ENCODE assay signal across 13 mouse cellular contexts in the genomic region with DNA sequence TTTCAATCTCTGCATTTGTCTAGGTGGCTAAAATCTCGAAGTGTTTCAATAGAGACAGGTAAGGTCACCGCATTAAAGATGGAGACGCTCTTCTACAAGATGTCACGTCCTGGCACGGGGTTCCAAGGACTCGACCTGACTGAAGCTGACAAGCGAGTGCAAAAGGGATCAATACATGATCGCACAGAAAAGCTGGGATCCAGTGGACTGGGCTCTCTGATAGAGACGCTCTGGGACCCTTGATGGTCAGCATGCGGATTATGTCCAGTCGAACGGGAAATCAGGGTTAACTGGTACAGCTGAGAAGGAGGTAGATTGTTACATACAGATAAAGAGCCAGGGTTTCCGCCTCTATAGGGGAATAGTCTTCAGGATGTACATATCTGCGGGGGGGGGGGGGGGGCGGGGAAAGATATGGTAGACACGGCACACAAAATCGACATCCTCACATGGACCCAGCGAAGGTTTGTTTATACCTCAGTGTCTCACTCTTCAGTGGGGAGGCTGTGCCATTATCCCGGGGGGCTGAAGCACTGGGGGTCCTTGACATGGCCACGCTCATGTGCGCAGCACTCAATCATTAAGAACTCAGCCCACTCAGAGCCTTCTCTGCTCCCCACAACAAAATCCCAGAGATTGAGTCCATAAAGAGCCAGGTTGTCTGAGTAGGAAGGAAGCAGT. TPM values are rescaled to one million over a fixed set of nuclear protein-coding genes. Genes with fewer than 3 reads are reported as not detected.
DNase-seq lines count a peak whose midpoint lies in the region; ATAC-seq lines count a peak whose summit lies in the region.
"Had no signal": no experiment of that assay in that cellular context is flagged by ENCODE, and none has a peak within 500 bp of the region (broad histone marks: within the 10 kb centered on the region; RNA-seq: fewer than 3 reads in every experiment).

No protein-coding gene starts in this region.

- peaks cover 2 to 7% of the 10 kb centered on the region in 2 experiments; a peak in 2 of 4 replicates for H3K4me1 ChIP-seq in heart, embryonic 14.5 days (ENCODE audit: control insufficient read depth in 2 of 2, insufficient read depth in 2 of 2, low read length in 2 of 2)
- H3K4me1 ChIP-seq in forebrain, embryonic 13.5 days, result peaks cover 8% of the 10 kb centered on the region
- H3K4me1 ChIP-seq in hindbrain, embryonic 15.5 days (replicated peaks), result peaks cover 7% of the 10 kb centered on the region
- H3K4me1 ChIP-seq in neural tube, embryonic 14.5 days (ENCODE audit: control insufficient read depth, insufficient read depth, low read length), result no peaks in the 10 kb centered on the region
- H3K4me1 ChIP-seq: intestine, embryonic 15.5 days; liver, embryonic 13.5 days had no signal

- H3K27me3 ChIP-seq in heart, embryonic 14.5 days (ENCODE audit: control insufficient read depth, insufficient read depth, low read length), result no peaks in the 10 kb centered on the region
- no peaks in the 10 kb centered on the region for H3K27me3 ChIP-seq in forebrain, embryonic 13.5 days
- no peaks in the 10 kb centered on the region for H3K27me3 ChIP-seq in hindbrain, embryonic 15.5 days
- H3K27me3 ChIP-seq in neural tube, embryonic 14.5 days (ENCODE audit: control insufficient read depth, insufficient read depth, low read length), result no peaks in the 10 kb centered on the region
- H3K27me3 ChIP-seq: intestine, embryonic 15.5 days; liver, embryonic 13.5 days had no signal

- no peak overlapping the region for H3K9ac ChIP-seq in heart, embryonic 14.5 days (ENCODE audit: low read length)
- peak overlapping the region; percentile 51 for H3K9ac ChIP-seq in forebrain, embryonic 13.5 days
- H3K9ac ChIP-seq in hindbrain, embryonic 15.5 days, result no peak overlapping the region
- no peak overlapping the region for H3K9ac ChIP-seq in neural tube, embryonic 14.5 days (replicated peaks; ENCODE audit: low read depth, low read length)
- H3K9ac ChIP-seq: intestine, embryonic 15.5 days; liver, embryonic 13.5 days had no signal

- no peak for DNase-seq in heart, postnatal 4 days
- DNase-seq in right cerebral cortex, adult 2 months (ENCODE audit: low spot score in 2 of 2), result no peak
- no peak for DNase-seq in kidney, postnatal 10 days
- DNase-seq: gastrocnemius, postnatal 36 days; liver, embryonic 13.5 days; lung, postnatal 4 days; right cerebral cortex, postnatal 14 days; thymus, postnatal 25 days had no signal

- H3K4me3 ChIP-seq in heart, embryonic 14.5 days (ENCODE audit: control insufficient read depth in 1 of 2, insufficient read depth in 1 of 2, low read depth in 1 of 2, low read length in 2 of 2), result no peak overlapping the region
- H3K4me3 ChIP-seq in forebrain, embryonic 13.5 days, result peak overlapping the region; percentile 31
- peak overlapping the region; percentile 23 for H3K4me3 ChIP-seq in hindbrain, embryonic 15.5 days
- no peak overlapping the region for H3K4me3 ChIP-seq in neural tube, embryonic 14.5 days (ENCODE audit: low read depth, low read length)
- H3K4me3 ChIP-seq: intestine, embryonic 15.5 days; liver, embryonic 13.5 days had no signal

- ATAC-seq in heart, embryonic 14.5 days (ENCODE audit: insufficient number of reproducible peaks, insufficient read depth, low FRiP score, low read depth), result no peak
- ATAC-seq in forebrain, embryonic 13.5 days, result no peak
- ATAC-seq in hindbrain, embryonic 15.5 days (ENCODE audit: low FRiP score, low read depth), result no peak
- ATAC-seq in neural tube, embryonic 14.5 days (ENCODE audit: low read depth), result no peak
- ATAC-seq: intestine, embryonic 15.5 days had no signal

- WGBS in heart, embryonic 14.5 days, result 89% methylated on average over 21 of the region's 21 CpGs
- WGBS in forebrain, embryonic 13.5 days, result 68% methylated on average over 21 of the region's 21 CpGs
- 71% methylated on average over 21 of the region's 21 CpGs for WGBS in hindbrain, embryonic 15.5 days
- 85% methylated on average over 21 of the region's 21 CpGs for WGBS in neural tube, embryonic 14.5 days

- H3K36me3 ChIP-seq in heart, embryonic 14.5 days (ENCODE audit: control insufficient read depth, insufficient read depth, low read length), result no peaks in the 10 kb centered on the region
- no peaks in the 10 kb centered on the region for H3K36me3 ChIP-seq in forebrain, embryonic 13.5 days (ENCODE audit: poor library complexity, severe bottlenecking)
- no peaks in the 10 kb centered on the region for H3K36me3 ChIP-seq in hindbrain, embryonic 15.5 days
- no peaks in the 10 kb centered on the region for H3K36me3 ChIP-seq in neural tube, embryonic 14.5 days (ENCODE audit: control insufficient read depth, insufficient read depth, low read length)
- H3K36me3 ChIP-seq: intestine, embryonic 15.5 days; liver, embryonic 13.5 days had no signal

- peak overlapping the region; percentile 34 to 74; a peak in 2 of 4 replicates for H3K27ac ChIP-seq in heart, embryonic 14.5 days (replicated peaks in 1 of 2; ENCODE audit: control insufficient read depth in 1 of 2, insufficient read depth in 1 of 2, low read depth in 2 of 2, low read length in 2 of 2)
- no peak overlapping the region for H3K27ac ChIP-seq in forebrain, embryonic 13.5 days
- no peak overlapping the region for H3K27ac ChIP-seq in hindbrain, embryonic 15.5 days (replicated peaks)
- no peak overlapping the region for H3K27ac ChIP-seq in neural tube, embryonic 14.5 days (ENCODE audit: low read depth, low read length)
- H3K27ac ChIP-seq: intestine, embryonic 15.5 days; liver, embryonic 13.5 days had no signal

- H3K4me2 ChIP-seq in heart, embryonic 14.5 days (ENCODE audit: low read length), result peak overlapping the region; percentile 54
- H3K4me2 ChIP-seq in forebrain, embryonic 13.5 days, result peak overlapping the region; percentile 57
- peak overlapping the region; percentile 52 for H3K4me2 ChIP-seq in hindbrain, embryonic 15.5 days
- H3K4me2 ChIP-seq in neural tube, embryonic 14.5 days (ENCODE audit: low read depth, low read length), result peak overlapping the region; percentile 35; the same call in 1 of the 2 replicates
- H3K4me2 ChIP-seq: intestine, embryonic 15.5 days; liver, embryonic 13.5 days had no signal

- peaks cover 4% of the 10 kb centered on the region for H3K9me3 ChIP-seq in heart, embryonic 14.5 days (ENCODE audit: control insufficient read depth, low read length)
- no peaks in the 10 kb centered on the region for H3K9me3 ChIP-seq in forebrain, embryonic 13.5 days (replicated peaks)
- H3K9me3 ChIP-seq in hindbrain, embryonic 15.5 days, result no peaks in the 10 kb centered on the region
- H3K9me3 ChIP-seq in neural tube, embryonic 14.5 days (ENCODE audit: control insufficient read depth, low read length), result no peaks in the 10 kb centered on the region
- H3K9me3 ChIP-seq: intestine, embryonic 15.5 days; liver, embryonic 13.5 days had no signal

RNA-seq across cellular contexts. Expression of a gene that starts 24.3 kb away (rescaled TPM):
- polyA plus RNA-seq in heart, embryonic 14.5 days (2014; fragmentation: Nextera tagmentation; extraction: Ambion mirVana), result 43.6 and 52.5 TPM in 2 replicates
- 10 to 100 TPM; 45.0 to 47.3 TPM for total RNA-seq in heart, postnatal 4 days (2021)
- polyA plus RNA-seq in forebrain, embryonic 13.5 days (2015; fragmentation: Nextera tagmentation; extraction: Ambion mirVana), result 27.7 and 30.6 TPM in 2 replicates
- 39.5 and 42.3 TPM in 2 replicates for polyA plus RNA-seq in hindbrain, embryonic 15.5 days (2015; fragmentation: Nextera tagmentation; extraction: Ambion mirVana)
- polyA plus RNA-seq in neural tube, embryonic 14.5 days (2014; fragmentation: Nextera tagmentation; extraction: Ambion mirVana), result 45.6 and 47.4 TPM in 2 replicates

Comparison
In these comparisons a context has a peak if more than half of its experiments do, and no peak if none do; other contexts are left out.
1. H3K27ac ChIP-seq: peak in heart, embryonic 14.5 days (2 of 2); none in forebrain, embryonic 13.5 days (single experiment), hindbrain, embryonic 15.5 days (single experiment) and neural tube, embryonic 14.5 days (single experiment).
2. H3K4me3 ChIP-seq: peak in forebrain, embryonic 13.5 days (single experiment) and hindbrain, embryonic 15.5 days (single experiment); none in heart, embryonic 14.5 days (0 of 2) and neural tube, embryonic 14.5 days (single experiment).
3. Peak in every context shown above with its lines, with median percentiles within 50 percentile points of each other: H3K4me2 ChIP-seq.